ENCODE assay signal across 39 mouse cellular contexts in the genomic region with DNA sequence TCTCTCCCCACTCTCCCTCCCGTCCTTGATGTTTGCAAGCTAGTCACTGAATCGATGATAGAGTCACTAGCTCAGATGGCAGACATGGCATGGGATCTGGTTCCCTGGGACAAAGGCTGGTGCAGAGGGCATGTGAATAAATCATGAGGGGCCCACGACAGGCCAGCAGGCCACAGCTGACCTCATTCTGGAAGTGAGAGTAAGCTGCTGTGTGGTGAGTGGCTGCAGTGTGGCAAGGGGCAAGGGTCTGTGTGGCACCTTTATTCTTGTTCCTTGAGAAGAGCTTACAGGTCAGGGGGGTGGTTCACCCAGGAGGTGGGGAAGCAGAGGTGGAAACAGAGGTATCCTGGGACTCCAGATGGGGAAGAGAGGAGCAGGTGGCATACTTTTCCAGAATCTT. TPM values are rescaled to one million over a fixed set of nuclear protein-coding genes. Genes with fewer than 3 reads are reported as not detected.
DNase-seq lines count a peak whose midpoint lies in the region; ATAC-seq and TF ChIP-seq lines count a peak whose summit lies in the region.
"Had no signal": no experiment of that assay in that cellular context is flagged by ENCODE, and none has a peak within 500 bp of the region (broad histone marks: within the 10 kb centered on the region; RNA-seq: fewer than 3 reads in every experiment).

Gene Cabp2 (plus strand): TSS at position 185 of the 400 bp plus-strand sequence.

- no peak for DNase-seq in cerebellum, adult 2 months
- no peak for DNase-seq in cerebellum, adult 18-20 months
- no peak for DNase-seq in kidney, adult 18-20 months
- DNase-seq in liver, embryonic 13.5 days = no peak
- DNase-seq in retina, embryonic 14.5 days (ENCODE audit: low spot score) = peak; percentile 24
- no peak for DNase-seq in gastrocnemius, postnatal 10 days
- DNase-seq in thymus, postnatal 10 days (ENCODE audit: low spot score in 2 of 2) = no peak
- DNase-seq: adrenal gland, postnatal 36 days; cerebellum, adult 9-11 months; embryo, embryonic 11 days; gastrocnemius, postnatal 14 days; heart, postnatal 36 days; kidney, adult 8-10 months; kidney, postnatal 14 days; lung, adult 2 months; lung, postnatal 10 days; midbrain, embryonic 14.5 days; thymus, postnatal 14 days had no signal

- no peaks in the 10 kb centered on the region for H3K27me3 ChIP-seq in cerebellum, adult 2 months (ENCODE audit: control insufficient read depth, insufficient read depth, low read length)
- H3K27me3 ChIP-seq in kidney, embryonic 16.5 days (ENCODE audit: insufficient read depth, low read length) = no peaks in the 10 kb centered on the region
- H3K27me3 ChIP-seq in liver, embryonic 13.5 days = peaks cover 7% of the 10 kb centered on the region; the same call in 1 of the 2 replicates
- H3K27me3 ChIP-seq: embryonic facial prominence, embryonic 12.5 days; intestine, embryonic 15.5 days had no signal

- no peak within 1 kb of the TSS for H3K4me3 ChIP-seq in cerebellum, adult 2 months (replicated peaks; ENCODE audit: insufficient read depth, low read depth, low read length)
- no peak within 1 kb of the TSS for H3K4me3 ChIP-seq in kidney, embryonic 16.5 days (ENCODE audit: low read length)
- H3K4me3 ChIP-seq in liver, embryonic 13.5 days (replicated peaks) = 0 out of 2 replicates have a peak within 1 kb of the TSS, but pooled peaks have one; percentile 5
- H3K4me3 ChIP-seq: embryonic facial prominence, embryonic 12.5 days; forebrain, embryonic 12.5 days; hindbrain, embryonic 12.5 days; intestine, embryonic 15.5 days; left cerebral cortex, adult 2 months; limb, embryonic 12.5 days had no signal

- TF ChIP-seq POLR2A in cerebellum, adult 2 months (IDR thresholded peaks at IDR 0.05; ENCODE audit: borderline replicate concordance, insufficient read depth, low read length) = no peak

- H3K4me2 ChIP-seq in kidney, embryonic 16.5 days (replicated peaks; ENCODE audit: low read depth, low read length) = no peak within 1 kb of the TSS
- peak within 1 kb of the TSS; percentile 50 for H3K4me2 ChIP-seq in liver, embryonic 13.5 days
- H3K4me2 ChIP-seq: embryonic facial prominence, embryonic 12.5 days; forebrain, embryonic 12.5 days; heart, embryonic 11.5 days; hindbrain, embryonic 12.5 days; intestine, embryonic 15.5 days; limb, embryonic 12.5 days had no signal

- TF ChIP-seq CTCF in cerebellum, adult 2 months (IDR thresholded peaks at IDR 0.05; ENCODE audit: borderline replicate concordance, insufficient read depth, low read depth, low read length) = no peak

- H3K36me3 ChIP-seq in kidney, embryonic 16.5 days (ENCODE audit: insufficient read depth, low read length) = no peaks in the 10 kb centered on the region
- H3K36me3 ChIP-seq in liver, embryonic 13.5 days = no peaks in the 10 kb centered on the region
- H3K36me3 ChIP-seq: embryonic facial prominence, embryonic 12.5 days; forebrain, embryonic 12.5 days; hindbrain, embryonic 12.5 days; intestine, embryonic 15.5 days; limb, embryonic 12.5 days had no signal

- H3K9me3 ChIP-seq in kidney, embryonic 16.5 days (ENCODE audit: low read length) = no peaks in the 10 kb centered on the region
- no peaks in the 10 kb centered on the region for H3K9me3 ChIP-seq in liver, embryonic 13.5 days (replicated peaks)
- H3K9me3 ChIP-seq: embryonic facial prominence, embryonic 12.5 days; forebrain, embryonic 12.5 days; hindbrain, embryonic 12.5 days; intestine, embryonic 15.5 days; limb, embryonic 12.5 days had no signal

- H3K4me1 ChIP-seq in cerebellum, adult 2 months (ENCODE audit: control insufficient read depth, insufficient read depth, low read length) = peaks cover 59% of the 10 kb centered on the region
- no peaks in the 10 kb centered on the region for H3K4me1 ChIP-seq in kidney, embryonic 16.5 days (ENCODE audit: insufficient read depth, low read length)
- H3K4me1 ChIP-seq in liver, embryonic 13.5 days (replicated peaks) = peaks cover 43% of the 10 kb centered on the region
- H3K4me1 ChIP-seq: embryonic facial prominence, embryonic 12.5 days; forebrain, embryonic 12.5 days; hindbrain, embryonic 12.5 days had no signal

- ATAC-seq in kidney, embryonic 16.5 days (ENCODE audit: low FRiP score, low TSS enrichment) = 0 out of 2 replicates have a peak, but pooled peaks have one; percentile 59
- ATAC-seq in liver, embryonic 13.5 days (ENCODE audit: low read depth) = no peak
- ATAC-seq: hindbrain, postnatal 0 days; intestine, embryonic 15.5 days had no signal

- no peak within 1 kb of the TSS for H3K9ac ChIP-seq in kidney, embryonic 16.5 days (replicated peaks; ENCODE audit: low read length)
- peak within 1 kb of the TSS; percentile 49 for H3K9ac ChIP-seq in liver, embryonic 13.5 days
- H3K9ac ChIP-seq: embryonic facial prominence, embryonic 12.5 days; forebrain, embryonic 12.5 days; hindbrain, embryonic 12.5 days; intestine, embryonic 15.5 days; limb, embryonic 12.5 days had no signal

- 27% methylated on average over 3 of the region's 3 CpGs for WGBS in cerebellum, adult 2 months
- WGBS in kidney, embryonic 16.5 days = 32% methylated on average over 3 of the region's 3 CpGs
- 54% methylated on average over 3 of the region's 3 CpGs for WGBS in liver, embryonic 13.5 days (ENCODE audit: insufficient replicate concordance)

- H3K27ac ChIP-seq in cerebellum, adult 2 months (ENCODE audit: insufficient read depth, low read length) = peak within 1 kb of the TSS; percentile 94
- H3K27ac ChIP-seq in kidney, embryonic 16.5 days (ENCODE audit: low read length) = no peak within 1 kb of the TSS
- H3K27ac ChIP-seq in liver, embryonic 13.5 days = peak within 1 kb of the TSS; percentile 72
- H3K27ac ChIP-seq: embryonic facial prominence, embryonic 12.5 days; forebrain, embryonic 12.5 days; hindbrain, embryonic 12.5 days; hindbrain, postnatal 0 days; intestine, embryonic 15.5 days; left cerebral cortex, adult 2 months; limb, embryonic 12.5 days had no signal

RNA-seq across cellular contexts. Expression of gene Cabp2, which starts in this region (rescaled TPM):
- polyA plus RNA-seq in cerebellum, adult 2 months (2012; rRNA removed) = 5.5 and 8.0 TPM in 2 replicates
- polyA plus RNA-seq in kidney, embryonic 16.5 days (2015; fragmentation: Nextera tagmentation; extraction: Ambion mirVana) = 0.21 and 0.96 TPM in 2 replicates
- 0.43 and 0.67 TPM in 2 replicates for polyA plus RNA-seq in liver, embryonic 13.5 days (2015; fragmentation: Nextera tagmentation; extraction: Ambion mirVana)
- total RNA-seq in gastrocnemius, postnatal 10 days (2021) = not detected
- total RNA-seq: adrenal gland, postnatal 36 days; gastrocnemius, postnatal 14 days; granulocyte monocyte progenitor cell, adult 5-6 weeks; heart, postnatal 36 days; hindbrain, postnatal 0 days; layer of hippocampus, adult 18-20 months; layer of hippocampus, postnatal 14 days; left cerebral cortex, adult 2 months; left cerebral cortex, postnatal 25 days; MEL; monocyte, adult 5-6 weeks had no signal
- polyA plus RNA-seq: brain, embryonic 14.5 days; forebrain, embryonic 12.5 days; heart, embryonic 11.5 days; heart, embryonic 16.5 days; hindbrain, embryonic 12.5 days; hindbrain, postnatal 0 days; limb, embryonic 12.5 days; midbrain, embryonic 14.5 days; neural tube, embryonic 14.5 days; stomach, embryonic 14.5 days; testis, adult 2 months; urinary bladder, adult 2 months had no signal

Comparison
In these comparisons a context has a peak if more than half of its experiments do, and no peak if none do; other contexts are left out.
1. Peak in ATAC-seq in kidney, embryonic 16.5 days; RNA of the gene not detected or under 1 TPM.